Mouse (Mus musculus): ENCODE data around the gene Wdr44.

Wdr44 gene

GRCm38 (mm10) chrX:23840921-23841320, 148.1 kb downstream of the Wdr44 start:
- no peak for DNase-seq
